Mouse (Mus musculus) CH12.LX (cell line): Measurements from ENCODE around the gene Cox8c.
A peak's percentile ranks its signal among the peaks of the same experiment; 100 is the strongest.

Source experiments
- CHD2 ChIP-seq: IDR thresholded peaks from 2 replicates; pipeline ENCODE4 v1.6.1; 2011; ENCODE audit warnings: low read length, improper control_type of control experiment
- CTCF ChIP-seq, 2 experiments: IDR thresholded peaks in 1 of 2; conservative IDR thresholded peaks in 1 of 2; 2 replicates each; pipeline ENCODE4 v1.5.1; 2011 to 2012; ENCODE audit warnings: low read depth in 2 of 2, low read length in 2 of 2, improper control_type of control experiment in 1 of 2, inconsistent platforms in 1 of 2, mild to moderate bottlenecking in 1 of 2, moderate library complexity in 1 of 2
- E2F4 ChIP-seq: IDR thresholded peaks from 2 replicates; pipeline ENCODE4 v1.6.1; 2011; ENCODE audit warnings: low read depth, low read length, improper control_type of control experiment; ENCODE audit not compliant: insufficient replicate concordance
- EP300 ChIP-seq: IDR thresholded peaks from 2 replicates; pipeline ENCODE4 v1.6.1; 2011; ENCODE audit warnings: low read length, improper control_type of control experiment
- ETS1 ChIP-seq: conservative IDR thresholded peaks from 2 replicates; pipeline ENCODE4 v1.6.1; 2012; ENCODE audit warnings: low read depth, mild to moderate bottlenecking, inconsistent platforms, low read length, improper control_type of control experiment, moderate library complexity
- GABPA ChIP-seq: IDR thresholded peaks from 2 replicates; pipeline ENCODE4 v1.6.1; 2012; ENCODE audit warnings: low read depth, low read length, improper control_type of control experiment, inconsistent platforms; ENCODE audit not compliant: insufficient replicate concordance
- MAZ ChIP-seq: IDR thresholded peaks from 2 replicates; pipeline ENCODE4 v1.6.1; 2012; ENCODE audit warnings: low read depth, mild to moderate bottlenecking, inconsistent platforms, low read length, improper control_type of control experiment, moderate library complexity
- NELFE ChIP-seq: IDR thresholded peaks from 2 replicates; pipeline ENCODE4 v1.6.1; 2011; ENCODE audit warnings: low read depth, low read length, improper control_type of control experiment
- POLR2A ChIP-seq: IDR thresholded peaks from 2 replicates; pipeline ENCODE4 v1.6.1; 2011; ENCODE audit warnings: low read depth, mild to moderate bottlenecking, improper control_type of control experiment, low read length
- SIN3A ChIP-seq: IDR thresholded peaks from 2 replicates; pipeline ENCODE4 v1.6.1; 2012; ENCODE audit warnings: low read length, improper control_type of control experiment, inconsistent platforms
- TBP ChIP-seq: conservative IDR thresholded peaks from 2 replicates; pipeline ENCODE4 v1.6.1; 2011; ENCODE audit warnings: low read depth, low read length, improper control_type of control experiment

- TF ChIP-seq CHD2: no peak
- no peak for TF ChIP-seq POLR2A
- no peak for TF ChIP-seq EP300
- no peak for TF ChIP-seq CTCF (conservative IDR thresholded peaks at IDR 0.05 in 1 of 2, IDR thresholded peaks at IDR 0.05 in 1 of 2; ENCODE audit: low read depth in 2 of 2, low read length in 2 of 2)
- TF ChIP-seq NELFE: no peak; the same call in 1 of the 2 replicates
- TF ChIP-seq E2F4: no peak
- TF ChIP-seq GABPA: no peak
- TF ChIP-seq ETS1: no peak
- TF ChIP-seq TBP: no peak
- TF ChIP-seq SIN3A: peak; percentile 19; the same call in 1 of the 2 replicates
- no peak for TF ChIP-seq MAZ
Measured at GRCm38 (mm10) chr12:102877301-102878030, 21.6 kb upstream of the Cox8c start.
